Mouse (Mus musculus): ENCODE data around the gene Depdc1b.

Gene Depdc1b

GRCm38 (mm10) chr13:108439012-108439411 is 122.9 kb downstream of the Depdc1b start:
- no peak for DNase-seq (ENCODE audit: low read depth)

- no peak for DNase-seq (ENCODE audit: low read depth)
Observed at GRCm38 (mm10) chr13:108448348-108448931, 132.3 kb downstream of the Depdc1b start.

DNA sequence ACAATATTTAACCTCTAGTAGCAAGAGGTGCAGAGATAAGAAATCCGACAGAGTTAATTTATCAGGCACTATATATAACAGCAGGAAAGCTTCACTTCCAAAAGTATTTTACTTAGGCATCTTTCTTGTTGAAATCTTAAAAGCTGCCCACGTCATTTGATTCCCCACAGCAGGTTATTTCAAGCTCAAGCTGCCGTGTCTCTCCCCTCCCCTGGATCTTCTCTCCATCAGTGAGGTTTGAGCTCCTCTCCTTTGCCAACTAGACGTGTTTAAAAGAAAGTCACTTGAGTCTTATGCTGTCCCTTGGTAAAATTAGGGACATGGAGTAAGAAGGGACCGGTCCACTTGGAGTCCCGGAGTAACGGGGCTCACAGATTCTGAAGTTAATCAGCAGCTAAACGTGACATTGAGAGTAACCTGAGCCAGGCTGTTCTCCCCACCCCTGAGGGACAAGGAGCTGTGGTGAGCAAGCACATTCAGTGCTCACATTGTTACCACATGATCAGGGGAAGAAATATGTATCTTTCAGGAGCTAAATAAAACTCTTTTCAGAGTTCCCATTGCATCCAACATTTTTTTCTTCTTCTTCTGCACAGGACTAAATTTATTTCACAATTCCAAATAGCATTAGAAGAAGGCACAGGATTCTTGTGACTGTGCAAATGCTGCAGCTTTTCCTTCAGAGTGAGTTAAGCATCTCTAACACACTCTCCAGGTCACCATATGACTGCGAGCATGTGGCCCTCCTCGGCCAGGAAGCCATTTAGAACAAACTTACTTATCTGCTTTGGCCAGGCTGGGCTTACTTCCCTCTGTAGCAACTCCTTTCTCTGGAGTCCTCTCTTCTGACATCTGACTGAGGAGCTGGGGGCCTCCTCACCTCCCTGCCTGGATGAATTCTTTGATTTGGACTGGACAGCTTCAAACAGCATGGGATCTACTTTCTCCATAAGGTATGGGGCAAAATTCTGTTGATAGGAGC is 133.3 kb downstream of the Depdc1b start, which contains the start of gene Pde4d:
Pde4d (plus strand) TSS at position 833 of the 982 bp plus-strand sequence.
- no peak for DNase-seq (ENCODE audit: low read depth)

GRCm38 (mm10) chr13:108451122-108451521 is 135.0 kb downstream of the Depdc1b start:
- DNase-seq (ENCODE audit: low read depth): no peak

DNA sequence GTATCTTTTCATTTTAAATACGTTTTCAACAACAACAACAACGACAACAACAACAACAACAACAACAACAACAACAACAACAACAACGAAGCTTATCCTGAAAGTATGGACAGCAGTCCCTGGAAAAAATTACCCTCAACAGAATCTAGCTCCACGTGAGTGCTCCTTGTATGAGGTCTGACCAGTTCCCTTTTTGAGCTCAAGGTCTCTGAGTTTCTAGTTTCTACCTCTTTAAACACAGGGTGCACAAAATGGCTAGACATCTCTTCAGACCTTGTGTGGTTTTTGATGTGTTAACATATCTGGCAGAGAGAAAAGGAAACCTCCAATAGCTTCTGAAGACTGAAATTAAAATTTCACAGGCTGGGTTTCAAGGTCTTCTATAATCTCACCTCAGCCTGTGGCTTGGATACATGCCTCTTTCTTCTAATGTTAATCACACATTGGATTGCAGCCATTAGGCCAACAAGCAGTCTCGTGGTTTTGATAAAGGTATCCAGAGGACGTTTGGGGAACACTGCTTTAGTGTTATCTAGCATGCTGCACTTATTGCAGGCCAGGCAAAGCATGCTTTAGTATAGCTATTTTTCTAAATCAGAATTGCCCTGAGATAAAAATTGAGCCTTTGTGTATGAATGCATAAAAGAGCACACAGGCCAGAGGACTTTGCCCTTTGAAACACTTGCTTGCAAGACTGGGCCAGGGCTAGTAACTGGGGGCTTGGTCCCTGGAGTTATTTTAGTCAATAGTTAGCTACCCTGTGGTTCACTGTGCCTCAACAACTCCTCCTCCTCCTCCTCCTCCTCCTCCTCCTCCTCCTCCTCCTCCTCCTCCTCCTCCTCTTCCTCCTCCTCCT is 137.2 kb downstream of the Depdc1b start:
- no peak for DNase-seq (ENCODE audit: low read depth)
